Mouse (Mus musculus): ENCODE data around the gene P3h4.

P3h4 gene

DNA sequence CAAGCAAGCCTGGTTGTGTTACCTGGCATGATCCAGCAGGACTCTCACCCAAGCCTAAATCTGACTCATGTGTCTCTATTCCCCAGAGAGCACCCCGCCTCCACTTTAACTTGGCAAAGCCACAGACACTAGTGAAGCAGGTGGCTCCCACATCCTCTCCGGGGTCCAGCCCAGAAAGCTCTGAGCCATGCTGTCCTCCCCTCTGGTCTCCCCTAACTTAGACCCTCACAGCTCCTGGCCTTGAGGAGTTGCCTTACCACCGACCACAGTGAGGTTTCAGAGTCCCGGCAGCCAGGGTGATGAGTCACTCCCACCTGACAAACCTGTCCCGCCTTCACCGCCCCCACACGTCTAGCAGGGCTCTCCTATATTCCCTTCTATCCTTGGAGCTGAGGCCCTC lies 20.9 kb downstream of the P3h4 start:
- in situ Hi-C loops (cut with MseI, MboI): no loop called here

DNA sequence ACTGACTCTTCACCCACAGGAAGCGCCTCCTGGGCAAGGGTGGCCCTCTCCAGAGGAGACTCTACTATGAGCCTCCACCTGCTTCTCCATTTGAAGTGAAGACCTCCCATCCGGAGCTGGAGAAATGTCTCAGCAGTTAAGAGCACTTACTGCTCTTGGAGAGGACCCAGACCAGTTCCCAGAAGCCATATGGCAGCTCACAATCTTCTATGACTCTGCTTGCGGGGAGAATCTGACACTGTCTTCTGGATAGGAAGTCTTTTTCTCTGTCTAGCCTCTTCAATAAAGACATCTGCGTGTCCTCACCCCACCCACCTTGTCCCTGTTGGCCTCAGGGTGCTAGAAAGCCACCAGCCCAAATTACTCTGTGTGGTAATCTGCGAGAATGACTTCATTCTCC lies 21.7 kb downstream of the P3h4 start:
- in situ Hi-C loops (cut with MseI, MboI): no loop called here

DNA sequence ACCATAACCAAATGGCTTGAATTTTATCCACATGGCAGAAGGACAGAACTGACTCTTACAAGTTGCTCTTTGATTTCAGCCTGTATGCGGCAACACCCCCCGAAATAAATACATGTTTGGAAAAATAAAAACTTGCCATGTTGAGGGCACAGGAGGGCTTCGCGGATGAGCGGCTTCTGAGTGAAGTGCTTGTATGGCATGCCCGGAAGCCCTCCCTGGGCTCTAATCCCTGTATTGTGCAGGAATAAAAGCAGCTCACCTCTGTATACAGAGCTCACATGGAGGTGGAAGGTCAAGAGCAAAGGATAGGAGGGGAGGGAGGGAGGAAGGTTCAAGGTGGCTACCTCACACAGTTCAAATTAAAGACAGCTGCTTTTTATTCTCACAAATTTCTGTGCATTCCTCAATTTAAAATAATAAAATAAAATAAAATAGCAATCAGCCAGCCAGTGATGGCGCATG lies 22.7 kb downstream of the P3h4 start:
- in situ Hi-C loops (cut with MseI, MboI): no loop called here

DNA sequence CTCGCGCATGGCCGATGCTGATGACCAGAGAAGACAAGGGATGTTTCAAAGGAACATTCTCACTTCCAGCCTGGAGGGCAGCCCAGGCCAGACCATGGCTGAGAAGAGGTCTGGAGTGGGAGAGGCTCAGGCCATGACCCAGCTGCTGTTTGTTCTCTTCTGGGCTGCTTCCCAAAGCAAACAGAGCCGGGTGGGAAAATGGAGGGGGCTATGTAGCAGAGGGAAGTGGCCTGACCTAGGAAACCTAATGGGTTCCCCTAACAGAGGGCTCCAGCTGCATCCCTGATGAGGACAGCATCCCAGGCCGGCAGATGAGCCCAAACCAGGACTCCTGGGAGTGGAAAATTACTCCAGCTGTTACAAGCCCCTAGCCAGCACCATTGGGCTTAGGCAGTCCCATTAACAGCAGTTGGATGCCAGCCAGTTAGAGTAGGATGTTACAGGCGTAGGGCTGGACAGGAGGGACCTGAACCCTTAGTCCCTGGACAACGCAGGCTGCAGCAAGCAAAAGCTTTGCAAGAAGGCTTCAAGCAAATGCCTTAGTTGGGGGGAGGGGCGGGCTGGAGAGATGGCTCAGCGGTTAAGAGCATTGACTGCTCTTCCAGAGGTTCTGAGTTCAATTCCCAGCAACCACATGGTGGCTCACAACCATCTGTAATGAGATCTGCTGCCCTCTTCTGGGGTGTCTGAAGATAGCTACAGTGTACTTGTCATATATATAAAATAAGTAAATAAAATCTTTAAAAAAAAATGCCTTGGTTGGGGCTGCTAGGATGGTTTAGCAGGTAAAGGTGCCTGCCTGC lies 23.4 kb downstream of the P3h4 start:
- in situ Hi-C loops (cut with MseI, MboI): no loop called here

DNA sequence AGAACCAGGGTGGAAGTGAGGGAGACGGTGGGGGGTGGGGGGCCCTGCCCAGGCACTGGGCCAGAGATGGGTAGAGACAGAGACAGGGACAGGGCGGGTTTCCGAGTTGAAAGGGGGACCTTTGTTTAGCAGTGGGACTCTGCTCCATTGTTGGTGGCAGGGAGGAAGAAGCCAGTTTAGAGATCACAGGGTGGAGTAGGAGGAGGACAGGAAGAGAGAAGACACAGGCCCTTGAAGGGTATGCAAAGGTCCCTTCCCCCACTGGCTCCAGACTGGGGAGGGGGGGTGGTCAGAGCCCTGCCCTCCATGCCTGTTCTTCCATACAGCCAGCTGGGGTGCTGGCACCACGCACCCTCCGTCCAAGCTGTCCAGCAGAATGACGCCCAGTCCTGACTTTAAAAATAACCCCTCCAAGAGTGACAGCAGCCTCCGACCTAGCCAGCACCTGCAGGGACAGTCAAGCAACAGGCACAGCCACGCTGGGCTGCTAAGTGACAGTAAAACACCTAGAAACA lies 24.6 kb downstream of the P3h4 start:
- in situ Hi-C loops (cut with MseI, MboI): no loop called here

DNA sequence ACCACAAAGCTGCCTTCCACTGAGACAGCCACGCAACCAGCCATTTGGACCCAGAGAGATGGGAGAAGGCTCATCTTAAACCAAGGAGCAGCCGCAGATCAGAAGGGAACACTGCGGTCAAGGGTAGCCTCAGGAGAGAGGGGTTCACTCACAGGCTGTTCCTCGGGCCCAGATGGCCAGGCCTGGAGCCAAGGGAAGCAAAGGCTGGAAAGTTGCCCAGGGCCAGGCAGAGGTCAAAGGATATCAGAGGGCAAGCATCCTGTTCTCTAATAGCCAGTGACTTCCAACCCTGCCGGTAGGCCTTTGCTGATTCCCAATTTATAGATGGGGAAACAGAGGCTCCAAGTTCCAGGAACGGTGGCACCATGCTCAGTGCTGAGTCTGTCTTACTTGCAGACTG lies 26.0 kb downstream of the P3h4 start:
- in situ Hi-C loops (cut with MseI, MboI): no loop called here

DNA sequence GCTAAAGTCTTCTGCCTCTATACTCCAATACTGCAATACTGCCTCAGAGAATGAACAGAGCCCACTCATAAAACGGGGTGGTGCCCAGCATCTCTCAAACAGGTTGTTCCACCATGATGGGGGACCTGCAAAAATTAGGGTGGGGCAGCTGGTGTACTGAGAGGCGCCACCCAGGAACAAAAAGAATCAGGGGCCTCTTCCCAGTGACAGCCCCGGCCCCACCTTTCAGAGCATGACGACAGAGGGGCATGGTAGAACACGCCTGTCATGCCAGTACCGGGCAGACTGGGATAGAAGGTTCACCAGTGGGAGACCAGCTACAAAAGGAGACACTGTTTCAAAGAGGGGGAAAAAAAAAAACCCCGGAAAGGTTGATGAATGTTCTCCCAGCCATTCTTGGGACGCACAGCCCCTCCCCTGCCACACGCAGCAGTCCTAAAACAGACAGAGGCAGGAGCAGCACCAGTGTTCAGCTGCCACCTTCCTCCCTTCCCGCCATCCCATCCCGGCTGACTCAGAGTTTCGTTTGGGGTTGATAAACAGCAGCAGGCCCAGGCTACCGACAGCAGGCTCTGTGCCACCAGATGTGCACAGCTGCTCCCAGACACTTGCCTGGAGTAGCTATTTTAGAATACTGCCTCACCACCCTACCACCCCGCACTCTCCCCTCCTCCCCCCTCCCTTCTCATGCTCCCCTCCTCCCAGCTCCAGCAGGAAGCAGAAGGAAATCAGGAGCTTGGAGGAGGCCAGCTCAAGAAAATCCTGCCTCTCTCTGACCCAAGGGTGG lies 26.9 kb downstream of the P3h4 start:
- in situ Hi-C loops (cut with MseI, MboI): no loop called here

DNA sequence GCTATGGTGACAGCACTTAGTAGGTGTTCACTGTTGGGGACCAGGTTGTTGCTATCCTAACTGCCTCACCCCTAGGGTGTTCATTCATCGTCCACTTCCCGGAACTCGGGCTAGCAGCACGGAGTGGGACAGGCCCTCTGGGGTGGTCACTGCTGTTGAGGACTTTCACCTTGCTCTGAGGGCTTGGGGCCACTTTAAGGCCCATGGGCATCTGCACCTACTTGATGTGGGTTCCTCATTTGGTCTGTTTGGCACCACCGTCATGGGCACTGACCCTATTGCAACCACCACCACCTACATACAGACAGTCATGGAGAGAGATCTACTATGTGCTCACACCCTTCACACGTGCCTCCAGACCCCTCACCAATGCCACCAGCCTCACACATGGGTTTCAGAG lies 27.5 kb downstream of the P3h4 start:
- in situ Hi-C loops (cut with MseI, MboI): no loop called here

DNA sequence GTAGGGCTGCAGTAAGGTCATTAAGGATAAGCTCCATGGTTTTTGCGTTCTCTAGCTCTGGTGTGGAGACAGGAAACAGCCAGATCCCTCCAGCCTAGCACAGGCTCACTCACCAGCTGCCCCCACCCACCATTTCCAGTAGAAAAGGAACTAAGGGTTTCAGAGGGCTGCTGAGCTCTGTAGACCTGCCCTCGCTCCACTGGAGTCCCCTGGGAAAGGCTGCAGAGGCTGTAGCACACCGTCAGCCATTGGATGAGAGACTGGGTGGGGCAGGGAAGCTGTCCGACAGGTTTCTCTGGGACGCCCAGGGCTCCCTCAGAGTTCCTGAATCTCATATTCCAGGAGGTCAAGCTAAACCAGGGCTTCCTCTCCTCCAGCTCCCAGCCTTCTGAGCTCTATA lies 28.1 kb downstream of the P3h4 start:
- in situ Hi-C loops (cut with MseI, MboI): no loop called here

DNA sequence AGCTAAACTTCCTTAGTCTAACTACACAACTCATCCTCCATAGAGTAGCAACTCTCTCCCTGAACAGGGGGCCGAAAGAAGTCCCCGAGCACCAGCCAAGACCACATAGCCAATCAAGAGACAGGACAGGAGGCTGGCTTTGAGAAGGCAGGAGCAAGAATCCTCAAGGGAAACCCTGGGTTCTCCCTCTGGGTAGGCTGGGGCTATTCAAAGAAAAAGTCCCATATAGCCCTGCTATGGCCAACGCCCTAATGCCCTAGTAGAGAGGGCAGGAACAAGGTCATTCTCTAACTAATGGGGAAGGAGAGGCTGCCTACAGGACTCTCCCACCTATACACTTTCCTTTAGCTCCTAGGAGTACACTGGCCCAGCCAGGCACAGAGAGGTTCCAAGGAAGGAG lies 29.6 kb downstream of the P3h4 start:
- in situ Hi-C loops (cut with MseI, MboI): no loop called here

DNA sequence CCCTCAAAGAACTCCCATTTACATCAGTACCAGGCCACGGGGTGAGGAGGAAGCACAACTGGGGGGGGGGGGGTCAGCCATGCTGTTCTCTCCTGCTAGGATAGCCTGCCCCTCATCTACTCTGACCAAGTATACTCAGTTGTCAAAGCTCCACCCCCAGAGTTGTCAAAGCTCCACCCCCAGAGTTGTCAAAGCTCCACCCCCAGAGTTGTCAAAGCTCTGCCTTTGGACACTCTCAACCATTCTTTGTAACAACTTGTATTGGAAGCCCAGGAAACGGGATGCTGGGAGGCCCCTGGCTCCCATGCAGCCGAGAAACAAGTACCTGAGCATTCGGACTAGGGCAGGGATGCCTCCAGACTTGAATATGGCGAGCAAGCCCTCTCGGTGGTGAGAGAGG lies 32.0 kb downstream of the P3h4 start:
- in situ Hi-C loops (cut with MseI, MboI): no loop called here

DNA sequence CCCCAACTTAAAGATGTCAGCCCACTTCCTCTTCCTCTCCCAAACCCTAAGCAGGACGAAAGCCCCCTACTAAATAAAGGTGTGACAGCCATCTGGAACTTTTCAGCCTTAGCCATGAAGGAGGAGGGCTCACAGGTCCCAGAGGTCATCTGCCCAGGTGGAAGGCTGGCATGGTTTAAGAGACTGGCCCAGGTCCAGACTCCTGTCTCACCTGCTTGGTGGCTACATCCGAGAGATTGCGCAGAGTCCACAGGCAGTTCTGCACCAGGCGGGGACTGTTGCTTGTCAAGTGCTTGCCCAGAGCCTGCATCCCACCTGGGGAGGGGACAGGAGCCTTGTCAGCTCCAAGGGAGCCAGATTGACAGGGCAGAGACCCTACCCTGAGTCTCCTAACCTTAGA lies 35.3 kb downstream of the P3h4 start:
- in situ Hi-C loops (cut with MseI, MboI): no loop called here

DNA sequence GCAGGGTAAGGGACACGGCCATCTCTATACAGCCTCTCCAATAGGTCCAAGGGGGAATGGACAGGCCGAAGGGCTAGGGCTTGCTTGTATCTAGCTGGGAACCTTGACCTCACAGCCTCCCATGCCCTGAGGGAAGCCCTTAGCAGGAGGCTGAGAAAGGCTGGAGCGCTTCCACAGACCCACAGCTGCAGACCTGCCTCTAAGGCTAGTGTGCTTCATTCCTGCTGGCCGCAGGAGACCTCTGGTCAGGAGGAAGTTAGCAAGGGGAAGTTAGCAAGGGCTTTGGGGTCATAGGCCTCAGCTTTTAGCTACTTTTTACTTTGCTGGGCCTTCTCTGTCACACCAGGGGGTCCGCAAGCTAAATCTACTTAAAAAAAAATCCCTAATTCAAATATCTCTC lies 36.2 kb downstream of the P3h4 start:
- in situ Hi-C loops (cut with MseI, MboI): no loop called here

DNA sequence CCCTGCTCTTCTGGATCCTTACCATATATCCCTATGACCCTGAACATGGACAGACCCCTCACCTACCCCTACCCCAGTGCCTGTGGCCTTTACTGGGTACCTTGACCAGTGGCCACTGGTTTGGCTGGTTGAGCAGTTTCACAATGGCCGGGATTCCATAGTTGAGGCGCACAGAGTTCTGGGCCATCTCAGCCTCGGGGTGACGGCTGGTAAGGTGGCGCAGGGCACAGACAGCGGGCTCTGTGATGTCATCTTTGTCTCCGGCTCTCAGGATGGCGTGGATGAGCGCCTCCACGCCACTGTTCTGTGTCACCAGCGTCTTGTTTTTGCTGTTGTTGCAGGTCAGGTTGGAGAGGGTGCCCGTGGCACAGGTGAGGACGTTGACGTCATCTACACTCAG lies 36.6 kb downstream of the P3h4 start:
- in situ Hi-C loops (cut with MseI, MboI): no loop called here

DNA sequence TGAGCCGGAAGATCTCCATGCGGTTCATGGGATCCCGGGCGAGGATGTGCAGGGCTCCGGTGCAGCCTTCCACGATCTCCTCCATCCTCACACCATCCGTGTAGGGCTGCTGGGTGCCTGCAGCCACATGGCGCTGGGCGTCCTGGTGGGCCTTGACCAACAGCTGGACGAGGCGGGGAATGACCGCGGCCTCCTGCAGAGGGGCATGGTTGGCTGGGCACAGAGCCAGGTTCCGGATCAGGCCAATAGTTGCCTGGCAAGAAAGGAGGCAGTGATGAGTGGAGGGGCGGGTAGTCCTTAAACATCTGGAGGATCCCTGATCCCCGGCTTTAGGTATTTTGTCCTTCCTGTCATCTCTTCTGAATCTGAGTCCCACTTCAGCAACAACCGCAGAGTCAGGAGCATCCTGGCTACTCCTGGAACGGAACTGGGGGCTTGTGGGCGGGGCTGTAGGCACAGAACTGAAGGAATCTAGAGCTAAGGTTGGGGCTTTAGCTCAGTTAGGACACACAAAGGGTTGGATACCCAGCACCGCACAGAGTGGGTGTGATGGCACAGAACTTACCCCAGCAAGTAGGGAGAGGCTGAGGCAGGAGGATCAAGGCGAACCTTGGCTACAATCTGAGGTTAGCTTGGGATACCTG lies 37.8 kb downstream of the P3h4 start:
- in situ Hi-C loops (cut with MseI, MboI): no loop called here

DNA sequence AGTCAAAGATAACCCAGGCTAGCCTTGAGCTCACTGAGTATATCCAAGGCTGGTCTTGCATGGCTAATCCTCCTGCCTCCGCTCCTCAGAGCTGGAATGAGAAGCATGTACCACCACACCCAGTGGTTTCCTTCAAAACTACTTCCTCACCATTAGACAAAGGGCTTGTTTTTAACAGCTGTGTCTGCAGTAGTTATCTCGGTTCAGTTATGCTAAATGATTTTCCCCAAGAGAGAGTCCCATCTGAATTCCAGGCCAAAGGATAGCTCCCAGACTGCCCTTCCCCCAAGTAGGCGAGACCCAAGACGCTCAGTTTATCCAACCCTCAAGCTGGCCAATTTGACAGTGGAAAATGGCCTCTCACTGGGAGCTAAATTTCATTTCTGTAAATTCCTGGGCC lies 38.6 kb downstream of the P3h4 start:
- in situ Hi-C loops (cut with MseI, MboI): no loop called here

DNA sequence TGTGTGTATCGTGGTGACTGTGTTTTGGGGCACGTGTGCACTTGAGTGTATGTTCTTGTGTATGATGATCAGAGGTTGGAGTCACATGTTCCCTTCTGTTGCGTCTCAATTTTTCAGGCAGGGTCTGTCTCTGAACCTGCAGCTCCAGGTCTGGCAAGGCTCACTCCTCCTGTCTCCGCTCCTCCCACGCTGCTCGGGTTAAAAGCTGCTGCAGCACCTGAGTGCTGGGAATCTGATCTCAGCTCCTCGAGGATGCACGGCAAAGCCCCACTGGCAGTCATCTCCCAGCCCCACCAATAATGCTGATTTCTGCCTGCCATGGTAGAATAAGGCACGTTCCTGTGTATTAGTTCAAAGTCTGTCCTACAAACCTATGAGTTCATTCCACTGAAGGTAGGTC lies 39.5 kb downstream of the P3h4 start:
- in situ Hi-C loops (cut with MseI, MboI): no loop called here

DNA sequence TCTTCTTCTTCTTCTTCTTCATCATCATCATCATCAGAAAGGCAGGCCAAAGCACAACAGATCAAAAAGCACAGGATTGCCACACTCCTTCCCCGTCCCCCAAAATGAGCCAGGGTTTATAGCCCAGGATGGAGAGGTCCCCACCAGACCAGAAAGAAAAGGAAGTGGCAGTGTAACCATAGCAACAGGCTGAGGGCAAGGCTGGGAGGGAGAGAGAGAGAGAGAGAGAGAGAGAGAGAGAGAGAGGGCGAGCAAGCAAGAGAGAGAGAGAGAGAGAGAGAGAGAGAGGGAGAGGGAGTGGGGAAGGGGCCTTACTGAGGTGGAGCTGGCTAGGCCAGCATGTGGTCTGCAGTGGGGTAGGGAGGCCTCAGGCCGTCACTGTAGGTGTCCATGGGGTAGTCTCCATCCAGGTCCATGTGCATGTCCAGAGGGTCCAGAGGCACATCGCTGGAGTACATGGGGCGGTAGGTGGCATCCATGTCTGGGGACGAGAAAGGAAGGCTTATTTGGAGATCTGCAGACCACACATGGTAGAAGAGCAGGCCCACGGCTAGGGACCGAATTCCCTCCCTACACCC lies 42.6 kb downstream of the P3h4 start:
- in situ Hi-C loops (cut with MseI, MboI): no loop called here

DNA sequence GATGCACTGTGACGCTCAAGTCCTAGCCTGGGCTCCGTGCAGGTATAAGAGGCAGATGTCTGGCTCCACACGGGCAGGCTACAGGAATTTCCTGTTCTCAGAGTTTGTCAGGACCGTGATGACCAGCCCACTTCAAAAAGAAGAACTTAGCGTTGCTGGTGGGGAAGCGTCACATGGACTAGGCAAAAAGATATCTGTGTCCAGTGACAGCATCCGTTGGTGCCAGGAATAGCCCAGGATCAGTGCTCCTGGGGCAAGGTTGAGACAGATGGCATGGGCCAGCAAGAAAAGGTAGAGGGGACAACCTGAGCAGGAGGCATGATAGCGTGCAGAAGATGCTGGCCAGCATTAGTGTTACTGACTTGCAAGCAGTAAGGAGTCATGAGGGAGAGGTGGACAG lies 44.8 kb downstream of the P3h4 start:
- in situ Hi-C loops (cut with MseI, MboI): loop anchor here in 1 of 2 experiments (5.0 to 10.0 kb wide), 2 partner anchors 37 to 105 kb away; partner anchors contain the start of gene Klhl11

DNA sequence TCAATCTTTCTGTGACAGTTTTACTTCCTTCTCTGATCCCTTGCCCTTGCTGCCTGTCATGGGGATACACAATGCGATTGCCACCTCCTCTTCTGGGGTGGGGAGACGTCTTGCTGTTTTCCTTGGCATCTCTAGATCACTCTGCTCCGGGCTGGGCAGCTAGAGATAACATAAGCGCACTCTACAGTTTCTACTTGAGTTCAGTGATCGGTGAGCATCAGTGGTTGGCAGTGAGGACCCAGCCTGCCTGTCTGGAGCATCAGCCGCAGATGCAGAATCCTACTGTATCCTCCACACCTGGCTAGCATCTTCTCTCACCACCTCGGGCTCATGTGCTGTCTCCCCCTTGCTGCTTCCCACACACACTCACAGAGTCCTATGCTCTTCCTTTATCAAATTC lies 45.5 kb downstream of the P3h4 start:
- in situ Hi-C loops (cut with MseI, MboI): loop anchor here in 1 of 2 experiments (5.0 to 10.0 kb wide), 2 partner anchors 38 to 106 kb away; partner anchors contain the start of gene Klhl11

DNA sequence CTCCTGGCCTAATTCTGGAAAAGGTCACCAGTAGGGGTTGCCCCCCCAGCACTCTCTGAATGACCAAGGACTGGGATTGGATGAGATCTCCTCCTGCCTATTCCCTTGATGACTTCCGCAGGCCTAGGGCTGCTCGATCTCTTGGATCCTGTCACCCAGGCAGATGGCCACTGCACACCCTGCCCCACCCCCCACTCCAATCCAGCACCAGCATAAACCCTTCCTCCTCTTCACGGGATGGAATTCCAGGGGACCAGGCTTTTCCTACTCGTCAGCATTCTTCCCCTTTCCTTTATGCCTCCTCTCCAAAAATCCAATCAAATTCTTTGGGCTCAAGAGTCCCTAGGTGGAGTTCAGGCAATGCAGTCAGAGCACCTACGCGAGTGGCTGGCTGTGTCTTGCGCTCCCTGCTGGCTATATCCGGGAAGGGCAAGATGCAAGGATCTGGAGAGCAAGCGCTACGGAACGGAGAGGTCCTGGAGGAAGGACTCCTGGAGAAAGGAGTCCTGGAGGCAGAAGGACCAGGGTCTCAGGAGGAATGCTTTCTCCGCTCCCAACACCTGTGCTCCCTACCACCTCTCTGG lies 51.6 kb downstream of the P3h4 start:
- in situ Hi-C loops (cut with MseI, MboI): loop anchor here (5.0 to 10.0 kb wide), 2 partner anchors 44 to 112 kb away; partner anchors contain the start of gene Klhl11 (in 1 of the 2)
